Mouse (Mus musculus) forebrain, embryonic 12.5 days (tissue): ENCODE data around the gene Arhgef28. TPM values are rescaled to one million over a fixed set of nuclear protein-coding genes. Genes with fewer than 3 reads are reported as not detected.

Experiments
- ATAC-seq: fragments of 200-750 bp; cut with Nextera tagmentation; 2 replicates; pipeline ENCODE4 v1.8.0; 2017; ENCODE audit warnings: moderate TSS enrichment; ENCODE audit not compliant: low FRiP score
- H3K27ac ChIP-seq: fragments of 300-500 bp; sonication (generic); 2 replicates; pipeline ENCODE4 v1.5.1; 2016; ENCODE audit warnings: mild to moderate bottlenecking
- H3K27me3 ChIP-seq: fragments of 300-500 bp; sonication (generic); 2 replicates; pipeline ENCODE4 v1.6.1; 2016; ENCODE audit warnings: mild to moderate bottlenecking
- H3K36me3 ChIP-seq: fragments of 300-500 bp; sonication (generic); replicated peaks from 2 replicates; pipeline ENCODE4 v1.6.1; 2016; ENCODE audit warnings: mild to moderate bottlenecking
- H3K4me1 ChIP-seq: fragments of 300-500 bp; sonication (generic); 2 replicates; pipeline ENCODE4 v1.6.1; 2016
- H3K4me2 ChIP-seq: fragments of 300-500 bp; sonication (generic); 2 replicates; pipeline ENCODE4 v1.6.1; 2016; ENCODE audit warnings: mild to moderate bottlenecking, moderate library complexity
- H3K4me3 ChIP-seq: fragments of 300-500 bp; sonication (generic); replicated peaks from 2 replicates; pipeline ENCODE4 v1.5.1; 2016; ENCODE audit warnings: mild to moderate bottlenecking
- H3K9ac ChIP-seq: fragments of 300-500 bp; sonication (generic); 2 replicates; pipeline ENCODE4 v1.6.1; 2016; ENCODE audit warnings: mild to moderate bottlenecking
- H3K9me3 ChIP-seq: fragments of 300-500 bp; sonication (generic); 2 replicates; pipeline ENCODE4 v1.6.1; 2016
- WGBS: fragments of 180-500 bp; shearing (Covaris S2); methylation state at CpG from one replicate; pipeline ENCODE4 v1.1.7; 2016; 5-methylcytosine and 5-hydroxymethylcytosine counted together
- polyA plus RNA-seq: library from polyadenylated mRNA; unstranded; fragments of >200 nt; fragmentation: Nextera tagmentation; extraction: Ambion mirVana; gene quantifications from 2 replicates; pipeline ENCODE4 v1.2.1, GENCODE M21; 2016

The Arhgef28 gene
- polyA plus RNA-seq, 1 experiment from 2014 or later, result 5.8 TPM

DNA sequence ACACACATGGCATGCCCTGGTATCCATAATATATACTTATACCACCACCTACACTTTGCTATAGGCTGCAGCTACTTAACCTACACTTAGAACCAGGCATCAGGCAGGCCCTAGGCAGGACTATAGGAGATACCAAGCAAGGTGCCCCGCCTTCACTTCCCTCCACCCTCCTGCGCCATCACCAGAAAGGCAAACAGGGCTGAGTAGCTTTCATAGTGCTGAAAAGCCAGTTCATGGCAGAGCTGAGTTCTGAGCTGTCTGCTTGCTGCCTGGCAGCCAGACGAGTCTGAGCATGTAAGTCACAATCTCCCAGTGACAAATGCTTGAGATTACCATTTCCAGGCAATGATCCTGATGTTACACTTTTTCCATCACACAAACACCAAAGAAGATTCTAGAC lies 167.5 kb downstream of the Arhgef28 start:
- peaks cover 5% of the 10 kb centered on the region for H3K4me1 ChIP-seq
- WGBS, result 82% methylated on average over 3 of the region's 3 CpGs
- H3K9ac ChIP-seq, result no peak overlapping the region
- no peaks in the 10 kb centered on the region for H3K9me3 ChIP-seq
- no peak overlapping the region for H3K4me2 ChIP-seq
- ATAC-seq, result no peak
- H3K36me3 ChIP-seq, result no peaks in the 10 kb centered on the region
- no peak overlapping the region for H3K27ac ChIP-seq
- no peaks in the 10 kb centered on the region for H3K27me3 ChIP-seq
- H3K4me3 ChIP-seq, result no peak overlapping the region

DNA sequence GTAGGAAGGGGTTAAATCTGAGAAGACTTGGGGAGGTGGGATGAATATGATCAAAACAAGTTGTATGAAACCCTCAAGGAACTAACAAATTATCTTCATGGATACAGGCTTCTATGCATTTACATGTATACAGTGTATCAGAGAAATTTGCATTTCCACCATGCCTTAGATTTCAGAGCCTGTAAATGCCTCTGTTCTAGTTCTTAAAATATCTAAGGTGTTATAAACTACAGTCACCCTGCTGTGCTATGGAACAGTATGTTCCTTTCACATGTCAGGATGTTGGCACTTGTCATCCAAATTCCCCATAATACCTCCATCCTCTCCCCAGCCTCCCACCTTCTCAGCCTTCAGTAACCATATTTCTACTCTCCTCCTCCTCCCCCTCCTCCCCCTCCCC lies 168.5 kb downstream of the Arhgef28 start:
- H3K4me1 ChIP-seq, result peaks cover 5% of the 10 kb centered on the region
- no peaks in the 10 kb centered on the region for H3K9me3 ChIP-seq
- H3K4me3 ChIP-seq, result no peak overlapping the region
- no peak overlapping the region for H3K4me2 ChIP-seq
- H3K9ac ChIP-seq, result no peak overlapping the region
- no peaks in the 10 kb centered on the region for H3K36me3 ChIP-seq
- no peak for ATAC-seq
- peaks cover 6% of the 10 kb centered on the region; the same call in 1 of the 2 replicates for H3K27me3 ChIP-seq
- no peak overlapping the region for H3K27ac ChIP-seq

DNA sequence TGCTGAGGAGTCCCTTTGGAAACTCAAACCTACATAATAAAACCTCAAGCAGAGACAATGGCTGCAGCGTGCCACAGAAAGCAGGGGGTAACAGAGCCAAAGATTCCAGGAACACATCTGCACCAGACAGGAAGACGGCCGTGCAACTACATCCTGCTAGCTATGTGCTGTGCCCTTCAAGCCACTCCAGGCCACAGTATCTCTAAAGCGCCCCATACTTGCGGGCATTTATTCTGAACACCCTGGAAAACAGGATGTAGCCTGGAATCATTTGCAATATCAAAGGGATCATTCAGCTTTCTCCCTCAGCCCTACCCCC lies 174.6 kb downstream of the Arhgef28 start:
- H3K27me3 ChIP-seq, result peaks cover 6% of the 10 kb centered on the region; the same call in 1 of the 2 replicates
- H3K4me3 ChIP-seq, result peak overlapping the region; percentile 19
- H3K4me2 ChIP-seq, result peak overlapping the region; percentile 41
- no peak overlapping the region for H3K27ac ChIP-seq
- no peaks in the 10 kb centered on the region for H3K36me3 ChIP-seq
- H3K4me1 ChIP-seq, result peaks cover 18% of the 10 kb centered on the region
- H3K9ac ChIP-seq, result peak overlapping the region; percentile 5; the same call in 1 of the 2 replicates
- ATAC-seq, result peak; percentile 27; the same call in 1 of the 2 replicates
- H3K9me3 ChIP-seq, result no peaks in the 10 kb centered on the region
- 29% methylated on average over 5 of the region's 5 CpGs for WGBS

DNA sequence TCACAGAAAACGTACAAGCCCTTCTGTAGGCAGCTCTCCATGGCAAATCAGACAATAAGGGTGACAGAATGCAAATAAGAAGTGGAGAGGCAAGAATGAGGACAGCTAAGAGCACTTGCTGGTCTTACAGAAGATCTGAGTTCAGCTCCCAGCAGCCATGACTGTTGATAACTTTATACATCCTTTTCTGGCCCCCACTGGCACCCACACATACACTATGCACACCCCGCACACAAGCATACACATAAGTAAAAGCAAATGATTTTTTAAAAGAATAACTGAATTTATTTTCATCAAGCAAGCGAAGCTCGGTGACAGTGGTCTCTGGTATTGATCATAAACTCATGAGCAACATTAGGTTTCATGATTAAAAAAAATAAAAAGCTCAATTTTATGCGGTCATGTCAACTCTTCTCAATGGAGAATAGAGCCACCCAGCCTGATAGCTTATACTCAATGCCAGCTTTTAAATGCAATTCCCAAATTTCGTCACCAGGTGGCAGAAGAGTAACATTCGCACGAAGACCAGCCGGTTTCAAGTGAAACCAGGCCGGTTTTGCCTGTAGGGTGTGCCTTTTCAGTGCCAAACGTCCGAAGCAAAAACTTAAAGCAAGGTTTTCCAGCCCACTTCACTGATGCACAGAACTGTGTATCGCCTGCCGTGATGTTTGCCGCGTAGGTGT lies 175.1 kb downstream of the Arhgef28 start:
- H3K4me1 ChIP-seq, result peaks cover 16% of the 10 kb centered on the region
- H3K27me3 ChIP-seq, result peaks cover 6% of the 10 kb centered on the region; the same call in 1 of the 2 replicates
- no peaks in the 10 kb centered on the region for H3K36me3 ChIP-seq
- WGBS, result 14% methylated on average over 16 of the region's 16 CpGs
- peak; percentile 51; the same call in 1 of the 2 replicates for ATAC-seq
- peak overlapping the region; percentile 19 for H3K4me3 ChIP-seq
- no peaks in the 10 kb centered on the region for H3K9me3 ChIP-seq
- H3K9ac ChIP-seq, result peak overlapping the region; percentile 5; the same call in 1 of the 2 replicates
- peak overlapping the region; percentile 41 for H3K4me2 ChIP-seq
- H3K27ac ChIP-seq, result no peak overlapping the region

DNA sequence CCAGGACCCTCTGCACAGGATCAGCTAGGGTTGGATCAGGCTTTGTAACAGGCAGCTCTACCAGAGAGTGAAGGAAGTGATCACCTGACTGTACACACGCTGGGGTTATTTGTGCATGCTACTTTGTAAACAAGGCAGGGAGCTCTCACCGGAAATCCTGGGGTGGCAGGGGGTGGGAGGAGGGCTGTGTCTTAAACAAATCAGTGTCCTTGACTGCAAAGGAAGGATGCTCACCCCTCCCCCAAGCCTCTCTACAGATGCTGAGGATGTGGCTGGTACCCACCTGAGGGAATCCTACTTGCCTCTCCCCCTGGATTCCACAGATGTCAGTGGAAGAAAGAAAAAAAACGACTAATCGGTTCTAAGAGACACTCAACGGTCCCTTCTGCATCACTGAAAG lies 176.2 kb downstream of the Arhgef28 start:
- Histone ChIP-seq H3K27me3 (peaks cover 6% of the 10 kb centered on the region; the same call in 1 of the 2 replicates), H3K4me3 (no peak overlapping the region), H3K36me3 (no peaks in the 10 kb centered on the region), H3K27ac (no peak overlapping the region), H3K9ac (no peak overlapping the region), H3K4me1 (peaks cover 13% of the 10 kb centered on the region), H3K9me3 (no peaks in the 10 kb centered on the region), H3K4me2 (no peak overlapping the region)
- ATAC-seq, result no peak
- WGBS, result 17% methylated on average over 5 of the region's 5 CpGs

DNA sequence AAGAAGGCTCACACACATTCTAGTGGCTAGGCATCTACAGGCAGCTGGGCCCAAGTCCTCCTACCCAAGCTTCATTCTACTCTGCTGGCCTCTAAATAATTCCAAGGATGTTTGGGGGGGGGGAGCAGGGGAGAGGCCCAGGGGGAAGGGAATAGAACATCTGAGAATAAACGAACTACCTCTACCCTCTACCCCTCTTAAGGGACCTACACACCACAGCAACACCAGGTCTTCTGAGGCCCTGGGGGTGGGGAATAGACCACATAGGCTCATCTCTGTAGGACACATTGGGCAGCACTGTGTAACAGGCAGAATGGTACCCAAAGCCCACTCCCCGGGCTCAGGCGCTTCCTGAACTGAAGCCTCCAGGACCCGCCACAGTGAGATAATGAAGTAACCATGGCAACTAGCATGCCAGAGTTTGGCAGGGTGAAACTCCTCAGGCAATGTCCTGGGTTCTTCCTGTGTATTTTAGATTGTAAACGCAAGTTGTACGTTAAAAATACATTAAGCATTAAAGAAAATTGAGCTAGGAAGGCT lies 177.5 kb downstream of the Arhgef28 start:
- ATAC-seq, result peak; percentile 49; the same call in 1 of the 2 replicates
- Histone ChIP-seq H3K27ac (no peak overlapping the region), H3K9ac (no peak overlapping the region), H3K36me3 (no peaks in the 10 kb centered on the region), H3K4me2 (no peak overlapping the region), H3K9me3 (no peaks in the 10 kb centered on the region), H3K4me3 (no peak overlapping the region), H3K27me3 (peaks cover 6% of the 10 kb centered on the region; the same call in 1 of the 2 replicates), H3K4me1 (peaks cover 13% of the 10 kb centered on the region)
- 40% methylated on average over 6 of the region's 6 CpGs for WGBS

DNA sequence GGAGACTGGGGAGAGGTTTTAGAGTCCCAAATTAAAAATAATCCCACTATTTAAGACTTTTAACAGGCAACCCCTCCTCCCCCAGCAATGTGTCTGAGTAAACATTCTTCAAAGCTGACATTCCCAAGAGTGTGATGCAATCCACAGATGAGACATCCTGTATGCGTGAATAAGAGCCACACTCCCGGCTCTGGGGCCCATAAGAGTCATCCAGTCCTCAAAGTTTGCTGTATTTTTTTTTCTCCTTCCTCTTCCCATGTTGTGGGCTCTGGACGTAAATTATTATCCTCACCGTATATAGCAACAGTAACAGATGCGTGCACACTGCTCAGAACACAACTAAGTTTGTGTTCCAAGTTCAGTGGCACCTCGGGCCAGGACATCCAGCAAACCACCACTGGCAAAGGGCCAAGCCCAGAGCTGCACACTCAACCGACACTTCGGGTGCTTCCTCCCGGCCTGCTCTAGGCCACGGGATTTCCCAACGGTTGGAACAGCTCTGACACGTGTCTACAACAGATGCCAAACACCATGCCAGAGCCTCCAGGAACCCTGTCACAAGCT lies 178.5 kb downstream of the Arhgef28 start:
- 89% methylated on average over 12 of the region's 12 CpGs for WGBS

DNA sequence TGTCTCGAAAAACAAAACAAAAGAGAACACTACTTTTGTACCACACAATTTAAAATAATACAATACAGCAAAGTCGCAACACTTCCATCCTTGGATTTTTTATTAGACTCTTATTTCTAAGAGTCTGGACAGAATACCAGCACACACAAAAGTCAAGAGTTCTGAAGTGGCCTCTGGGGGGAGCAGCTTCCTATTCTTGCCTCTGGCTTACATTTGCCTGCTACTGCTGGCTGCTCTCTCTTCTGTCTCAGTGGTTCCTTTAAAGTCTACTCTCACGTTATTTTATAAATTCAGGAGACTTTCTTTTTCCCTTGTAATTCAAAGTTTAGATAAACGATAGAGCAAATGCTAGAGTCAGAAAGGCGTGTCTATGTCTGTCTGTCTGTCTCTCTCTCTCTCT lies 179.1 kb downstream of the Arhgef28 start:
- ATAC-seq, result no peak
- Histone ChIP-seq H3K36me3 (no peaks in the 10 kb centered on the region), H3K9ac (no peak overlapping the region), H3K4me1 (peaks cover 13% of the 10 kb centered on the region), H3K27me3 (no peaks in the 10 kb centered on the region), H3K4me3 (no peak overlapping the region), H3K27ac (no peak overlapping the region), H3K9me3 (no peaks in the 10 kb centered on the region), H3K4me2 (no peak overlapping the region)
- 83% methylated on average over 5 of the region's 5 CpGs for WGBS

More for the DNA sequence above, 178.5 kb downstream of the Arhgef28 start:
- H3K4me2 ChIP-seq, result no peak overlapping the region
- no peak overlapping the region for H3K4me3 ChIP-seq
- no peaks in the 10 kb centered on the region for H3K27me3 ChIP-seq
- peaks cover 13% of the 10 kb centered on the region for H3K4me1 ChIP-seq
- no peaks in the 10 kb centered on the region for H3K36me3 ChIP-seq
- no peaks in the 10 kb centered on the region for H3K9me3 ChIP-seq
- ATAC-seq, result no peak
- H3K27ac ChIP-seq, result no peak overlapping the region
- H3K9ac ChIP-seq, result no peak overlapping the region

DNA sequence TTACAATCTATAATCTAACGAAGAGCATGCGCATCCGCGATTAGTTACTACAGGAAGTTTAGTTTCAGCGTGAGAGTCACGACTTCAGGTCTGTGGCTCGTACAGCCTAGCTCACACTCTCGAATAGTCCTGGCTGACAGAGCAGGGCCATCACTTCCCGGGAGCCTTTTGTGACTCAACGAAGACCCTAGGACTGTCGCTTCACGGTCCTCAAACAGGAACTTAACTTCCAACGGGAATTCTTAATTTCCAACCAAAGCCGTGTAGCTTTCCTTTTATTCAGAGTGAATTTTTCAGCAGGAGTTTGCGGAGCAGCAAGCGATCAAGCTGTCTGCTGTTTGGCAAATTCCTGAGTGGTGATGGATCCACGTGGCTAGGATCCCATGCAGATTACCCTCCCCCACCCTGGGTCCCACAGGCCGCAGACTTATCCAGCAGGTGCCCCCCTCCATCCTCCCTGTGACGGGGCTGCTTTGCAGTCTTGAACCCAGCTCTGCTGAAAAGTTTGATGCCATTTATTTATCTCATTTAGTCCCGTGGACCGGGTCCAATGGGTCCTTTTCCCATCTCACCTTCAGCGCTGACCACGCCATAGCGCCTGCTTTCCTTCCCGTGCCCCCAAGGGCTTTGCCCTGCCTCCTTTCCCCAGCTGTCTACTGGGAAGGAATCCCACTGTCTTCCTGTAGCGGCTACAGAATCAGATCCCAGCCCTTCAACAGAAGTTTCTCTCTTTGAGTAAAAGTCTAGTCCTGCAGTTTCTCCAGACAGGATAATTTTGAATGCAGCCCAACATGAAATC lies 180.3 kb downstream of the Arhgef28 start:
- no peak overlapping the region for H3K4me3 ChIP-seq
- no peaks in the 10 kb centered on the region for H3K9me3 ChIP-seq
- no peak for ATAC-seq
- H3K27ac ChIP-seq, result no peak overlapping the region
- no peaks in the 10 kb centered on the region for H3K36me3 ChIP-seq
- H3K27me3 ChIP-seq, result no peaks in the 10 kb centered on the region
- peaks cover 13% of the 10 kb centered on the region for H3K4me1 ChIP-seq
- no peak overlapping the region for H3K4me2 ChIP-seq
- WGBS, result 82% methylated on average over 26 of the region's 26 CpGs
- H3K9ac ChIP-seq, result no peak overlapping the region

DNA sequence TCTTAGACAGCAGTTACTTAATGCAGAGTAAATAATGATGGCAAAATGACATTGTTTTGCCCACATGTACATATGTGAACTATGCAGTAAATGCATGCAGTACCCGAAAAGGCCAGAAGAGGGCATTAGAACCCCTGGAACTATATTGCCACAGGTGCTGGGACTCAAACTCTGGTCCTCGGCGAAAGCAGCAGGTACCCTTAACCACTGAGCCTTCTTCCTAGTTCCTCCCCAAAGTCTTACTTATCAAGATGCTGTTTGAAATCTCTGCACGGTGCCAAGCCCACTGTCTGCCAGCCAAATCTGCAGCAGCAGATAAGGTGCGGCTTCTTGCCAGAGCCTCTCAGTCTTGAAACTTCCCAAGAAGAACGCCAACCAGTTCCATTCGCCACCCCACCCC lies 181.1 kb downstream of the Arhgef28 start:
- Histone ChIP-seq H3K36me3 (no peaks in the 10 kb centered on the region), H3K9me3 (no peaks in the 10 kb centered on the region), H3K4me3 (no peak overlapping the region), H3K27ac (no peak overlapping the region), H3K9ac (no peak overlapping the region), H3K4me1 (peaks cover 11% of the 10 kb centered on the region), H3K27me3 (no peaks in the 10 kb centered on the region), H3K4me2 (no peak overlapping the region)
- WGBS, result 83% methylated on average over 7 of the region's 7 CpGs
- ATAC-seq, result no peak

DNA sequence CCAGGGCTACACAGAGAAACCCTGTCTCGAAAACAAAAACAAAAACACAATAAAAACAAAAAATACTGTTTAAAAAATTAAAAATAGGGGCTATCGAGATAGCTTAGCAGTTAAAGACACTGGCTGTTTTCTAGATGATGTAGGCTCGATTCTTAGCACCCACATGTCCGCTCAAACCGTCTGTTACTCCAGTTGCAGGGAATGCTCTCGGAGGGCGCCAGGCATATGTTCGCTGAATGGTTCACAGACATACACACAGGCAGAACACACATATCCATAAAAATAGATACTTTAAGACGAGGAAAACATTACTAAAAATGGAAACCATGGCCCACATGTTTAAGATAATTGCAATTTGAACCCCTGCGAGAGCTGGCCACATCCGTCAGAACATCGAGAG lies 181.6 kb downstream of the Arhgef28 start:
- Histone ChIP-seq H3K27ac (no peak overlapping the region), H3K4me1 (peaks cover 9% of the 10 kb centered on the region), H3K27me3 (no peaks in the 10 kb centered on the region), H3K9me3 (no peaks in the 10 kb centered on the region), H3K4me3 (no peak overlapping the region), H3K4me2 (no peak overlapping the region), H3K36me3 (no peaks in the 10 kb centered on the region), H3K9ac (no peak overlapping the region)
- ATAC-seq, result no peak
- 91% methylated on average over 12 of the region's 12 CpGs for WGBS

DNA sequence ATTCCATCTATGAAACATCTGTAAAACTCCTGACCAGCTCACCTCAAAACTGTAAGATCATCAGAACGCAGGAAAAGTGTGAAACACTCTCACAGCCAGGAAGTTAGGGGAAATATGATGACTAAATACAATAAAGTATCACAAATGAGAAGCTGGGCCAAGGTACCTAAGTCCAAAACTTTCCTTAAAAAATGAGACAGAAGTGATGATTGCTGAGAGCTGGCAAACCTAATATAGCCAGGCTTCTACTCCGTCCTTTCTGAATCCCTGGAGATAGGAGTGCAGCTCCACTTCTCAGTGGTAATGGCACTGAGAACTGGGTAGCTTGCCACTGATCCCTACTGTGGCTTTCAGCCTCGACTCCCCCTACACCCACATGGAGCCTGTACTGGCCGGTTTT lies 184.3 kb downstream of the Arhgef28 start:
- Histone ChIP-seq H3K27me3 (0 out of 2 replicates have a peak, but pooled peaks cover 4% of the 10 kb centered on the region), H3K4me1 (peaks cover 4% of the 10 kb centered on the region), H3K36me3 (no peaks in the 10 kb centered on the region), H3K4me2 (no peak overlapping the region), H3K9me3 (no peaks in the 10 kb centered on the region), H3K9ac (no peak overlapping the region), H3K27ac (no peak overlapping the region), H3K4me3 (no peak overlapping the region)
- WGBS, result 74% methylated on average over 4 of the region's 4 CpGs
- ATAC-seq, result no peak
